Mouse (Mus musculus): Measurements from ENCODE around the gene Zbtb9. TPM values are rescaled to one million over a fixed set of nuclear protein-coding genes. Genes with fewer than 3 reads are reported as not detected.

Zbtb9 gene
- polyA plus RNA-seq (2017; shearing (Covaris generic)): 33.5 TPM

GRCm38 (mm10) chr17:26972703-26973574 is at the start of gene Zbtb9:
TSS of gene Zbtb9 (plus strand) at chr17:26973167.

GRCm38 (mm10) chr17:26932839-26933398 is 40.0 kb upstream of the Zbtb9 start, which contains the start of gene Phf1:
TSS of gene Phf1 (plus strand) at chr17:26933052.

GRCm38 (mm10) chr17:26939178-26939972 is 33.6 kb upstream of the Zbtb9 start, which contains the start of gene Cuta:
TSS of gene Cuta (minus strand) at chr17:26939569.

GRCm38 (mm10) chr17:26941031-26941789 is 31.8 kb upstream of the Zbtb9 start, which contains the start of gene Syngap1:
TSS of gene Syngap1 (plus strand) at chr17:26941253.

GRCm38 (mm10) chr17:27028909-27029308 is 55.9 kb downstream of the Zbtb9 start, which contains the start of gene Bak1:
TSS of gene Bak1 (minus strand) at chr17:27029009.

GRCm38 (mm10) chr17:27056812-27057516 is 84.0 kb downstream of the Zbtb9 start, which contains the start of gene Itpr3:
TSS of gene Itpr3 (plus strand) at chr17:27057304.

Other genes with a start within 250 kb of the Zbtb9 start
- gene Bnip1, start 192.1 kb upstream of the Zbtb9 start, polyA plus RNA-seq (2017; shearing (Covaris generic)): 20.7 TPM
- gene Nkx2-5, start 128.2 kb upstream of the Zbtb9 start, polyA plus RNA-seq (2017; shearing (Covaris generic)): not detected
- 1.4 TPM for gene Kifc5b, start 56.1 kb upstream of the Zbtb9 start, polyA plus RNA-seq (2017; shearing (Covaris generic))
- 151 TPM for gene Phf1, start 40.1 kb upstream of the Zbtb9 start, polyA plus RNA-seq (2017; shearing (Covaris generic))
- gene Cuta, start 33.6 kb upstream of the Zbtb9 start, polyA plus RNA-seq (2017; shearing (Covaris generic)): 114 TPM
- gene Syngap1, start 31.9 kb upstream of the Zbtb9 start, polyA plus RNA-seq (2017; shearing (Covaris generic)): 0.07 TPM
- 0.47 TPM for gene Bak1, start 55.8 kb downstream of the Zbtb9 start, polyA plus RNA-seq (2017; shearing (Covaris generic))
- gene Itpr3, start 84.1 kb downstream of the Zbtb9 start, polyA plus RNA-seq (2017; shearing (Covaris generic)): 37.5 TPM
- gene Uqcc2, start 160.7 kb downstream of the Zbtb9 start, polyA plus RNA-seq (2017; shearing (Covaris generic)): 48.6 TPM
- not detected for gene Ip6k3, start 194.6 kb downstream of the Zbtb9 start, polyA plus RNA-seq (2017; shearing (Covaris generic))
- 91.5 TPM for gene Lemd2, start 231.3 kb downstream of the Zbtb9 start, polyA plus RNA-seq (2017; shearing (Covaris generic))

Data from naive thymus-derived CD4-positive, alpha-beta T cell, adult 5 months (primary cell).